In genomic region chr7:66196609-66197445, GRCm38 (mm10) we compare ENCODE assay signal across 8 mouse cellular contexts.
DNase-seq lines count a peak whose midpoint lies in the region; ATAC-seq lines count a peak whose summit lies in the region.

No protein-coding gene starts in this region.

- WGBS in liver, embryonic 13.5 days (ENCODE audit: insufficient replicate concordance), result 12% methylated on average over 11 of the region's 11 CpGs

- H3K27ac ChIP-seq in liver, embryonic 13.5 days, result peak overlapping the region; percentile 99

- H3K4me2 ChIP-seq in liver, embryonic 13.5 days, result peak overlapping the region; percentile 68

- H3K4me1 ChIP-seq in liver, embryonic 13.5 days (replicated peaks), result peaks cover 97% of the 10 kb centered on the region

- peak; percentile 90 for ATAC-seq in liver, embryonic 13.5 days (ENCODE audit: low read depth)

- peak; percentile 57 to 62 for DNase-seq in right cerebral cortex, postnatal 10 days (ENCODE audit: low spot score in 2 of 2)
- DNase-seq in right cerebral cortex, adult 18-20 months, result no peak
- peak; percentile 80 to 89 for DNase-seq in heart, adult 18-20 months
- DNase-seq in liver, embryonic 13.5 days, result peak; percentile 88
- peak; percentile 39 for DNase-seq in telencephalon, adult 2 months (ENCODE audit: low read depth, low spot score)
- DNase-seq in adrenal gland, adult 2 months, result no peak
- DNase-seq in adrenal gland, postnatal 10 days, result no peak
- no peak for DNase-seq in urinary bladder, adult 2 months (ENCODE audit: low spot score)

- peak overlapping the region; percentile 81 for H3K9ac ChIP-seq in liver, embryonic 13.5 days

- no peaks in the 10 kb centered on the region for H3K36me3 ChIP-seq in liver, embryonic 13.5 days

- peak overlapping the region; percentile 35 for H3K4me3 ChIP-seq in liver, embryonic 13.5 days (replicated peaks)

- H3K27me3 ChIP-seq in liver, embryonic 13.5 days, result no peaks in the 10 kb centered on the region

- no peaks in the 10 kb centered on the region for H3K9me3 ChIP-seq in liver, embryonic 13.5 days (replicated peaks)

Comparison
In these comparisons a context has a peak if more than half of its experiments do, and no peak if none do; other contexts are left out.
1. DNase-seq: peak in right cerebral cortex, postnatal 10 days (2 of 2), heart, adult 18-20 months (2 of 2), liver, embryonic 13.5 days (single experiment) and telencephalon, adult 2 months (single experiment); none in right cerebral cortex, adult 18-20 months (single experiment), adrenal gland, adult 2 months (single experiment), adrenal gland, postnatal 10 days (single experiment) and urinary bladder, adult 2 months (single experiment).